ENCODE assay signal across 19 mouse cellular contexts in genomic region chr11:61294431-61294830, GRCm38 (mm10). TPM values are rescaled to one million over a fixed set of nuclear protein-coding genes. Genes with fewer than 3 reads are reported as not detected.
"Had no signal": no experiment of that assay in that cellular context is flagged by ENCODE, and none has a peak within 500 bp of the region (broad histone marks: within the 10 kb centered on the region; RNA-seq: fewer than 3 reads in every experiment).

No protein-coding gene starts in this region.

- H3K4me2 ChIP-seq: intestine, embryonic 15.5 days; limb, embryonic 13.5 days; midbrain, embryonic 12.5 days; neural tube, embryonic 13.5 days had no signal

- H3K4me3 ChIP-seq: intestine, embryonic 15.5 days; layer of hippocampus, adult 2 months; limb, embryonic 13.5 days; midbrain, embryonic 12.5 days; neural tube, embryonic 13.5 days had no signal

- H3K27ac ChIP-seq: intestine, embryonic 15.5 days; layer of hippocampus, adult 2 months; limb, embryonic 13.5 days; liver, embryonic 14.5 days; macrophage; midbrain, embryonic 12.5 days; neural tube, embryonic 13.5 days had no signal

- DNase-seq: kidney, adult 18-20 months; kidney, postnatal 10 days; kidney, postnatal 4 days; left cerebral cortex, postnatal 4 days; retina, postnatal 1 day; right cerebral cortex, postnatal 4 days; spleen, adult 18-20 months; thymus, postnatal 4 days had no signal

- H3K9me3 ChIP-seq: intestine, embryonic 15.5 days; limb, embryonic 13.5 days; midbrain, embryonic 12.5 days; neural tube, embryonic 13.5 days had no signal

- H3K27me3 ChIP-seq: intestine, embryonic 15.5 days; limb, embryonic 13.5 days; midbrain, embryonic 12.5 days; neural tube, embryonic 13.5 days had no signal

- H3K4me1 ChIP-seq: intestine, embryonic 15.5 days; limb, embryonic 13.5 days; midbrain, embryonic 12.5 days; neural tube, embryonic 13.5 days had no signal

- H3K36me3 ChIP-seq: intestine, embryonic 15.5 days; limb, embryonic 13.5 days; midbrain, embryonic 12.5 days; neural tube, embryonic 13.5 days had no signal

- ATAC-seq: intestine, embryonic 15.5 days; midbrain, embryonic 16.5 days had no signal

- H3K9ac ChIP-seq: intestine, embryonic 15.5 days; limb, embryonic 13.5 days; liver, embryonic 14.5 days; midbrain, embryonic 12.5 days; neural tube, embryonic 13.5 days had no signal

RNA-seq across cellular contexts. Expression of gene Slc47a2, which starts 48.2 kb away (rescaled TPM):
- polyA plus RNA-seq: intestine, embryonic 15.5 days; kidney, embryonic 14.5 days; liver, adult 2 months; macrophage; midbrain, embryonic 12.5 days; midbrain, embryonic 16.5 days; neural tube, embryonic 13.5 days; stomach, embryonic 14.5 days had no signal
